Mouse (Mus musculus): ENCODE data around the gene Iffo1.

DNA sequence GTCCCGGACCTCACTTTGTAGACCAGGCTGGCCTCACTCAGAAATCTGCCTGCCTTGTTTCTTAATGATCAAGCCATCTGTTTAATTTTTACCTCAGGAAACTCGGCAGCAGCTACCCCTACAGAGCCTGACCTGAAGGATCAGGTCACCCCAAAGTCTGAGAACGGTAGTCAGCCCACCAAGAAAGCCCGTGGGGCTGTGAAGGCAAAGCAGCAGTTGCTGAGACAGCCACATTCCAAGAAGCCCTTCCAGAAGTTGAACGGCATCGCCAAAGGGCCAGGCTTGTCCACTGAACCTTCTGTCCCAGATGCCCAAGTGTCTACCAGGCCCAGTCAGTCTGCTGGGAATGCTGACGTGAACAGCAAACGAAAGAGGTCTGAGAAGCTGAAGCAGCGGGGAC, 1.1 kb upstream of the Iffo1 start:
- TF ChIP-seq CTCF (IDR thresholded peaks at IDR 0.05; ENCODE audit: extremely low read depth, insufficient read depth, low read length) (no peak), POLR2A (IDR thresholded peaks at IDR 0.05; ENCODE audit: extremely low read depth, insufficient read depth, low read length) (no peak)
